Mouse (Mus musculus) cerebellum, postnatal 10 days (tissue): Measurements from ENCODE around the gene Msl2.

Source experiments
- DNase-seq, 2 experiments: peaks; one replicate each; pipeline ENCODE4 v3.0.0; 2021; ENCODE audit warnings: mixed read lengths in 2 of 2

The Msl2 gene

GRCm38 (mm10) chr9:101073987-101074331, at the start of gene Msl2:
TSS of gene Msl2 (plus strand) at chr9:101074101.
- DNase-seq, result no peak

- DNase-seq, result peak in 1 of 2 experiments; percentile 28
Measured at GRCm38 (mm10) chr9:101033761-101034447, 40.0 kb upstream of the Msl2 start.

GRCm38 (mm10) chr9:101034448-101035098, 39.3 kb upstream of the Msl2 start, which contains the start of gene Pccb:
TSS of gene Pccb (minus strand) at chr9:101034898.
- peak; percentile 98 for DNase-seq

GRCm38 (mm10) chr9:101035836-101036596, 37.9 kb upstream of the Msl2 start:
- DNase-seq, result no peak

- DNase-seq, result no peak
Measured at GRCm38 (mm10) chr9:101036876-101037275, 37.0 kb upstream of the Msl2 start.

- DNase-seq, result no peak
Measured at GRCm38 (mm10) chr9:101037396-101037795, 36.5 kb upstream of the Msl2 start.

GRCm38 (mm10) chr9:101038634-101039033, 35.3 kb upstream of the Msl2 start:
- no peak for DNase-seq

- DNase-seq, result no peak
Measured at GRCm38 (mm10) chr9:101041508-101041907, 32.4 kb upstream of the Msl2 start.

- no peak for DNase-seq
Measured at GRCm38 (mm10) chr9:101042249-101042648, 31.7 kb upstream of the Msl2 start.

- DNase-seq, result no peak
Measured at GRCm38 (mm10) chr9:101045710-101046338, 28.1 kb upstream of the Msl2 start.

GRCm38 (mm10) chr9:101052007-101052406, 21.9 kb upstream of the Msl2 start:
- no peak for DNase-seq

GRCm38 (mm10) chr9:101052691-101053090, 21.2 kb upstream of the Msl2 start:
- no peak for DNase-seq

GRCm38 (mm10) chr9:101053279-101053678, 20.6 kb upstream of the Msl2 start:
- DNase-seq, result no peak

GRCm38 (mm10) chr9:101057156-101057555, 16.7 kb upstream of the Msl2 start:
- DNase-seq, result no peak

GRCm38 (mm10) chr9:101061035-101061434, 12.9 kb upstream of the Msl2 start:
- no peak for DNase-seq

GRCm38 (mm10) chr9:101062253-101062780, 11.6 kb upstream of the Msl2 start:
- DNase-seq, result peak in 1 of 2 experiments; percentile 16

GRCm38 (mm10) chr9:101065076-101065602, 8.8 kb upstream of the Msl2 start:
- DNase-seq, result no peak

- no peak for DNase-seq
Measured at GRCm38 (mm10) chr9:101069781-101070180, 4.1 kb upstream of the Msl2 start.

GRCm38 (mm10) chr9:101072506-101072905, 1.4 kb upstream of the Msl2 start:
- DNase-seq, result no peak

GRCm38 (mm10) chr9:101073041-101073986, 587 bp upstream of the Msl2 start:
- DNase-seq, result peak; percentile 100

- DNase-seq, result peak; percentile 88 to 90
Measured at GRCm38 (mm10) chr9:101074332-101075021, 576 bp downstream of the Msl2 start.
